Mouse (Mus musculus): ENCODE measurements at regions not wholly inside any gene's neighbourhood (a gene's known extent, or its start where the extent isn't known, plus 50 kb on each side); places are given as distances from the start of the nearest gene placed in this dataset.

- Histone ChIP-seq H3K27me3 (ENCODE audit: control insufficient read depth, insufficient read depth, low read length) (no peaks in the 10 kb centered on the region), H3K4me2 (replicated peaks; ENCODE audit: low read depth, low read length, severe bottlenecking) (no peak overlapping the region), H3K9me3 (ENCODE audit: control insufficient read depth, low read length) (no peaks in the 10 kb centered on the region), H3K36me3 (ENCODE audit: control insufficient read depth, insufficient read depth, low read length) (no peaks in the 10 kb centered on the region), H3K9ac (ENCODE audit: low read depth, low read length, severe bottlenecking) (no peak overlapping the region), H3K4me1 (ENCODE audit: control insufficient read depth, insufficient read depth, low read length) (no peaks in the 10 kb centered on the region), H3K27ac (replicated peaks; ENCODE audit: low read depth, low read length) (no peak overlapping the region), H3K4me3 (replicated peaks; ENCODE audit: low read length) (no peak overlapping the region)
- no peak for DNase-seq (ENCODE audit: low spot score)
- TF ChIP-seq POLR2A (IDR thresholded peaks at IDR 0.05; ENCODE audit: borderline replicate concordance, extremely low read depth, insufficient read depth, insufficient read length): no peak
- no peak for ATAC-seq (ENCODE audit: low FRiP score, low read depth)
Measured at GRCm38 (mm10) chr17:91517256-91517655, 424.4 kb upstream of the Nrxn1 start.
